Mouse (Mus musculus) hindbrain, embryonic 11.5 days (tissue): Measurements from ENCODE around the gene Fto. TPM values are rescaled to one million over a fixed set of nuclear protein-coding genes. Genes with fewer than 3 reads are reported as not detected.

Experiments
- ATAC-seq: fragments of 200-750 bp; cut with Nextera tagmentation; 2 replicates; pipeline ENCODE4 v1.8.0; 2017; ENCODE audit warnings: mild to moderate bottlenecking, moderate TSS enrichment, moderate library complexity; ENCODE audit not compliant: low FRiP score
- DNase-seq: peaks from one replicate; pipeline ENCODE4 v3.0.0-alpha.2; 2015; ENCODE audit warnings: low spot score
- H3K27ac ChIP-seq: fragments of 300-500 bp; sonication (generic); 2 replicates; pipeline ENCODE4 v1.5.1; 2014; ENCODE audit warnings: mild to moderate bottlenecking, low read depth, low read length
- H3K27me3 ChIP-seq: fragments of 300-500 bp; sonication (generic); 2 replicates; pipeline ENCODE4 v1.6.1; 2014; ENCODE audit warnings: mild to moderate bottlenecking, low read length, moderate library complexity, mixed read lengths; ENCODE audit not compliant: control insufficient read depth, insufficient read depth
- H3K36me3 ChIP-seq: fragments of 300-500 bp; sonication (generic); 2 replicates; pipeline ENCODE4 v1.6.1; 2014; ENCODE audit warnings: mild to moderate bottlenecking, low read length, moderate library complexity, mixed read lengths; ENCODE audit not compliant: control insufficient read depth, insufficient read depth
- H3K4me1 ChIP-seq: fragments of 300-500 bp; sonication (generic); replicated peaks from 2 replicates; pipeline ENCODE4 v1.6.1; 2014; ENCODE audit warnings: low read length, mixed read lengths; ENCODE audit not compliant: control insufficient read depth, insufficient read depth
- H3K4me2 ChIP-seq: fragments of 300-500 bp; sonication (generic); replicated peaks from 2 replicates; pipeline ENCODE4 v1.6.1; 2014; ENCODE audit warnings: mild to moderate bottlenecking, low read depth, low read length
- H3K4me3 ChIP-seq: fragments of 300-500 bp; sonication (generic); 2 replicates; pipeline ENCODE4 v1.5.1; 2014; ENCODE audit warnings: low read depth, low read length
- H3K9ac ChIP-seq: fragments of 300-500 bp; sonication (generic); 2 replicates; pipeline ENCODE4 v1.6.1; 2014; ENCODE audit warnings: low read depth, low read length
- H3K9me3 ChIP-seq: fragments of 300-500 bp; sonication (generic); 2 replicates; pipeline ENCODE4 v1.6.1; 2016; ENCODE audit warnings: low read length; ENCODE audit not compliant: control insufficient read depth
- WGBS: fragments of 180-500 bp; shearing (Covaris S2); extraction: QIAGEN DNeasy Blood & Tissue Kit; methylation state at CpG from one replicate; pipeline ENCODE4 v1.1.7; 2014; 5-methylcytosine and 5-hydroxymethylcytosine counted together
- polyA plus RNA-seq: library from polyadenylated mRNA; unstranded; fragments of >200 nt; fragmentation: Nextera tagmentation; extraction: Ambion mirVana; gene quantifications from 2 replicates; pipeline ENCODE4 v1.2.1, GENCODE M21; 2014

The Fto gene
- polyA plus RNA-seq, 1 experiment from 2014 or later: 94.7 TPM

DNA sequence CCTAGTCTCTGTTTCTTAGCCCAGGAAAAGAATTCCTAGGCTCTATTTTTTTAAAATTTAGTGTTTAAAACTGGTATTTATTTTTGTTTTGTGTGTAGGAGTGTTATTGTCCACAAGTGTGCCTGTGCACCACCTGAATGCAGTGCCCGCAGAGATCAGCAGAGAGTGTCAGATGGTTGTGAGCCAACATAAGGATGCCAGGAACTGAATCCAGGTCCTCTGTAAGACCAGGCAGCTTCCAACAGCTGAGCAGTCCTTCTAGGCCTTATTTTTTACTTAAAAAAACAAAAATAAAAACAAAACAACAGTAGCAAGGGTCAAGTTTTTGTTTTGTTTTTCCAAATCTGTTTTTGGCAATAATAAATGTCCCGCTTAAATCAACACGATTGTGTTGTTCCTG, 69.9 kb downstream of the Fto start:
- ATAC-seq: no peak

DNA sequence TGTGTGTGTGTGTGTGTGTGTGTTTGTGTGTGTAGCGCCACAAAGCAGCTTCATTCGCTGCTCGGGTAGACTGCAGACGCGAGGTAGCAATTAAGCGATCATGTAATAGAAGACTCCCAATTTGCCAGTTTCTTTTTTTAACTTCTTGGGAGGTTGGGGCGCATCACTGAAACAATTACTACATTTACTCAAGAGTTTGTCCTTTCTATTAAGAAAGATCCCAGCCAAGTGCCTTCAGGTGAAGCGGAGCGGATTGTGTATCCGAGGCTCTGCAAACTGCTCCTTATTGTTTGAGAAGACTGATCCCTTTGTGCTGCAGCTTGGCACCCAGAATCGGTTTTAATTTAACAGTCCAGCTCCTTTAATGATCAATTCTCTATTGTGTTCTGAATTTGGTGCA, 70.5 kb downstream of the Fto start:
- WGBS: 61% methylated on average over 11 of the region's 11 CpGs
- Histone ChIP-seq H3K27ac (no peak overlapping the region), H3K4me3 (no peak overlapping the region), H3K9ac (no peak overlapping the region), H3K4me1 (peaks cover 5% of the 10 kb centered on the region), H3K36me3 (no peaks in the 10 kb centered on the region), H3K4me2 (no peak overlapping the region), H3K27me3 (no peaks in the 10 kb centered on the region), H3K9me3 (no peaks in the 10 kb centered on the region)
- DNase-seq (no peak), ATAC-seq (no peak)

More for the DNA sequence above, 69.9 kb downstream of the Fto start:
- H3K9me3 ChIP-seq: no peaks in the 10 kb centered on the region
- H3K4me3 ChIP-seq: no peak overlapping the region
- H3K27me3 ChIP-seq: no peaks in the 10 kb centered on the region
- H3K36me3 ChIP-seq: no peaks in the 10 kb centered on the region
- H3K4me1 ChIP-seq: peaks cover 5% of the 10 kb centered on the region
- no peak overlapping the region for H3K4me2 ChIP-seq
- H3K27ac ChIP-seq: no peak overlapping the region
- WGBS: 81% methylated on average over 3 of the region's 3 CpGs
- DNase-seq: no peak
- no peak overlapping the region for H3K9ac ChIP-seq

DNA sequence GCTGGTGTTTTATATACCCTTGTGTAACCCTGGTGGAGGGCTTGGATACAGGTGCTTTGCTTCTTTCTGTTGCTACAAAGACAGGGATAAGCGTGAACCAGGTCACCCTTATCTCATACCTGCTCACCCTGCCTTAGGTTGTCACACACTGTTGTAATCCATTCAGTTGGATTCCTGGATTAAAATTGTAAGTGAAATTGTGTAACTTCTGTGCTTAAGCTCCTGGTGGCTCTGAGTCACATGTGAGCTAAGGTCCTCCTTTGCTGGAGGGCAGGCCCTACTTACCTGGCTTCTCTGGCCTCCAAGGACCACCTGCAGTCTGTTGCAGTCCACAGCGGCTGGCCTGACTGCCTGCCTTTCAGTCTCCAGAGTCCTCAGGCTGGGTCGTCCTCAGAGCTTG, 71.1 kb downstream of the Fto start:
- H3K4me2 ChIP-seq: no peak overlapping the region
- no peak overlapping the region for H3K27ac ChIP-seq
- no peaks in the 10 kb centered on the region for H3K36me3 ChIP-seq
- H3K9ac ChIP-seq: no peak overlapping the region
- no peak for DNase-seq
- ATAC-seq: no peak
- no peaks in the 10 kb centered on the region for H3K27me3 ChIP-seq
- peaks cover 5% of the 10 kb centered on the region for H3K4me1 ChIP-seq
- H3K4me3 ChIP-seq: no peak overlapping the region
- 81% methylated on average over 3 of the region's 3 CpGs for WGBS
- H3K9me3 ChIP-seq: no peaks in the 10 kb centered on the region

DNA sequence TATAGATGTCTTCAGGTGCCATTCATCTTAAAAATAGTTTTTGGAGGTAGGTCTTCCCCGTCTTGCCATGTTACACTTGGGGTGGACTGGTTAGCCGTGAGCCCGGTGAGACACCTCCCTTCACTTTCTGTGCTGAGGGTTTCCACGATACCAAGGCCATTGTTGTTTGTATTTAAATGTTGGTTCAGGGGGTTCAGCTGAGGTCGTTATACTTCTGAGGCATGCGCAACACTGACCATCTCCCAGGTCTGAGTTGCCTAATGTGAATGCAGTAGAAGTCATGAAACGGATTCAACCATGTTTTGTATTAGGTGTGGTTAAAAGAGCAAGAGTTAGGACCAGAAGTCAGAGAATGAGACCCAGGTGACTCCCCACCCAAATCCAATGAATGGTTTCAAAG, 72.5 kb downstream of the Fto start:
- Histone ChIP-seq H3K27ac (no peak overlapping the region), H3K9me3 (no peaks in the 10 kb centered on the region), H3K36me3 (no peaks in the 10 kb centered on the region), H3K4me1 (peaks cover 5% of the 10 kb centered on the region), H3K27me3 (no peaks in the 10 kb centered on the region), H3K4me3 (no peak overlapping the region), H3K4me2 (no peak overlapping the region), H3K9ac (no peak overlapping the region)
- ATAC-seq (no peak), DNase-seq (no peak)
- 95% methylated on average over 7 of the region's 7 CpGs for WGBS

DNA sequence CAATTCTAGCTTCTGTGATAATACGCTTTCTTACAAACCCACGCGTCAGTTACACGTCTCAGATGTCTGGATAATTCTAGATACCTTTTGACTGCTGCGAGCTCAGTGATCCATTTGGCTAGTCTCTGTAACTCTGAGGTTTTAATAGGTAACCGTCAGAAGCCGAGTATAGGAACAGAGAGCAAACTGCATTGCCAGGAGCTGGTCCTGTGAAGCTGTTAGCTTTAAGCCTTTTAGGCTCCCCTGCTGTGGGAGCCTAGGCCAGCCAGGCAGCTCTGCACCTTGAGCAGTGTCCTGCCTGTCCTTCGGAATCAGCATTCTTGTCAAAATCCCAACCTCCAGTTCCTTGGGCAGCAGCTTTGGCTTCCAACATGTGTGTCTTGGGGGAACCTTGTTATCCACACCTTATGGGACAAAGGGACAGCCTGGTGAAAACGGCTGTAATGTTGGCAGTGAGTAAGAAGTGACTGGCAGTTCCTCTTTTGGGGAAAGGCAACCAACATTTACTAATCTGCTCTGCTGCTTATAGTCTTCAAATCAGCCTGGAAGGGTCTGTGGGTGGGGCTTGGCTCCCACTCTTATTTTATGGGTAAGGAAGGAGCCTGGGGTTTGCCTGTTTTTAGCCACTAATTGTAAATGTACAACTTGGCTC, 77.2 kb downstream of the Fto start:
- WGBS: 74% methylated on average over 9 of the region's 9 CpGs
- Histone ChIP-seq H3K4me2 (no peak overlapping the region), H3K27me3 (no peaks in the 10 kb centered on the region), H3K27ac (no peak overlapping the region), H3K9ac (no peak overlapping the region), H3K9me3 (no peaks in the 10 kb centered on the region), H3K4me3 (no peak overlapping the region), H3K4me1 (no peaks in the 10 kb centered on the region; the same call in 1 of the 2 replicates), H3K36me3 (no peaks in the 10 kb centered on the region)
- ATAC-seq (no peak), DNase-seq (no peak)

DNA sequence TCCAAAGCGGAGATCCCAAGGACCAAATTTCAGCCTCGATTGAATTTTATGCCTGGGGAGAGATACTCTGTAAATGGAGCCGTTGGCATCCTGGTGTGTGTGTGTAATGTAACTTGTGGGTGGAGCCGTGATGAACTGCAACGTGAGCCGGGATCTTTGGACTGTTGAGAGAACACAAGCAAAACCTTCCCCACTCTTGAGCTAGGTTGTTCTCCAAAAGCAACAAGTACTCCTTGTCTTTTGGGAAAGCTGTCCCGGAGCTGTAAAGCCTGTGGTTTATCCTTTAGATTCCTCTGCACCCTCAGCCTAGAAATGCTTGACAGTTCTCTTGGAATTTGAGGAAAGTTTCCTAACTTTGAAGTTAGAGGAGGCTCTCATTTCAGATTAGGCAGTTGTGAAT, 78.9 kb downstream of the Fto start:
- 71% methylated on average over 7 of the region's 7 CpGs for WGBS
- no peak overlapping the region for H3K4me2 ChIP-seq
- H3K9me3 ChIP-seq: no peaks in the 10 kb centered on the region
- H3K4me3 ChIP-seq: no peak overlapping the region
- ATAC-seq (no peak), DNase-seq (no peak)
- H3K27me3 ChIP-seq: no peaks in the 10 kb centered on the region
- no peaks in the 10 kb centered on the region; the same call in 1 of the 2 replicates for H3K4me1 ChIP-seq
- no peak overlapping the region for H3K9ac ChIP-seq
- no peaks in the 10 kb centered on the region for H3K36me3 ChIP-seq
- no peak overlapping the region for H3K27ac ChIP-seq

DNA sequence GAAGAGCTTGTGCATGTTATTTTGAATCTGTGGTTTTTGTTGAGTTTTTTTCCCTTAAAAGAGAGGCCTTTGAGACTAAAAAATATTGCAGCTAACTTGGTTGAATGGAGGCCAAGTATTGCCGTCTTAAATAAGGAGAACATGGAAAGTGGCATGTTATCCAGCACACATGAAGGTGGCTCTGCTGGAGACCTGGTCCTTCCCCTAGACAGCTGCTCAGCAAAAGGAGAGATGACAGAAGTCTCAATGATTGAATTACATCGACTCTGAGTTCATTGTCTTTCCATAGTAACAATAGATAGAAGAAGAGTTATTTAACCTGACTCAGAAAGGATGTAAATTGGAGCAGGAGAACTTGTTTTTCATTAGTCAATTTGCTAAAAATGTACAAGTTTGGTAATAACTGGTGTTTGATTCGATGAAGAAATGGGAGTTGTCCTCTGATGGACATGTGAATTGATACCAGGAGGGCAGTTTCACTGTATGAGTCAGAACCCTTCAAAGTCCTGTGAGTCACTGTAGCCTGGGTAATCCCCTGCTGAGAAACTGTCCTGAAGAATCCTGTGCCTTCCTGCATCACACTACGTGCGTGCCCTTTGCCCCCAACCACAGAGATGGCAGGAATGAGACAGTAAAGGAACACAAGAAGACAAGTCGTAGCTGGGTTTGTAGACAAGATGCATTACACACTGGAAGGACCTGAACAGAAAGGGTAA, 82.2 kb downstream of the Fto start:
- Histone ChIP-seq H3K4me2 (no peak overlapping the region), H3K9ac (no peak overlapping the region), H3K9me3 (no peaks in the 10 kb centered on the region), H3K27me3 (no peaks in the 10 kb centered on the region), H3K36me3 (no peaks in the 10 kb centered on the region), H3K27ac (no peak overlapping the region), H3K4me3 (no peak overlapping the region), H3K4me1 (no peaks in the 10 kb centered on the region; the same call in 1 of the 2 replicates)
- 80% methylated on average over 6 of the region's 6 CpGs for WGBS
- no peak for ATAC-seq
- DNase-seq: no peak

DNA sequence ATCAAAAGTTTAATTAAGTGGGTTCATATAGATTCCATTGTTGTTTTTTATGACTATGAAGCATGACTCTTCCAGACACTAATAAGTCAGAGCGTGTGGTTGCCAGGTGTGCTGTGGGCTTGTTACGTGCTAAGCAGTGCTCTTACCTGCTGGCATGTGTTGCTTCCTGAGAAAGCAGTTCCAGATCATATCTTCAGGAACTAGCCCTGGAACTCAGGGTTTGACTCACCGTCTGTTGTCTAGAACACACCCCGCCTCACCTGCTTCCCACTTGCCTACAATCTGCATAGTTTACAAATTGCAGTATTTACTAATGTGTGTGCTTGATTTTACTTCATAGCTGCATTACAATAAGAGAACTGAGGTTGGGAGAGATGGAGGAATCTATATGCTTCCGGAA, 84.7 kb downstream of the Fto start:
- Histone ChIP-seq H3K4me1 (no peaks in the 10 kb centered on the region; the same call in 1 of the 2 replicates), H3K27ac (no peak overlapping the region), H3K27me3 (no peaks in the 10 kb centered on the region), H3K36me3 (no peaks in the 10 kb centered on the region), H3K9ac (no peak overlapping the region), H3K4me3 (no peak overlapping the region), H3K9me3 (no peaks in the 10 kb centered on the region), H3K4me2 (no peak overlapping the region)
- 95% methylated on average over 5 of the region's 5 CpGs for WGBS
- DNase-seq: no peak
- no peak for ATAC-seq
